Mouse (Mus musculus) erythroid progenitor cell, adult 5-6 weeks (primary cell): ENCODE results near the gene Abhd17a. TPM values are rescaled to one million over a fixed set of nuclear protein-coding genes. Genes with fewer than 3 reads are reported as not detected.
A peak's percentile ranks its signal among the peaks of the same experiment; 100 is the strongest.

Source experiments
- ATAC-seq: replicated peaks from 2 replicates; pipeline ENCODE4 v1.8.0; 2016; ENCODE audit warnings: moderate number of reproducible peaks, mild to moderate bottlenecking, moderate TSS enrichment, inconsistent platforms; ENCODE audit not compliant: poor library complexity, low FRiP score, severe bottlenecking
- total RNA-seq, 2 experiments: library from RNA; stranded (forward) in 1 of 2; stranded (reverse) in 1 of 2; fragments of 150-400 nt in 1 of 2; fragments of 186-747, 209-891 nt in 1 of 2; gene quantifications; 2 replicates each; pipeline versions ENCODE4 v1.2.3 to v1.2.4; 2015 to 2017; ENCODE audit warnings: low replicate concordance in 2 of 2

Gene Abhd17a
- total RNA-seq, 2 experiments from 2014 or later = 5.5 to 49.0 TPM

- no peak for ATAC-seq
Measured at GRCm38 (mm10) chr10:80583047-80583446, 7.1 kb downstream of the Abhd17a start.

DNA sequence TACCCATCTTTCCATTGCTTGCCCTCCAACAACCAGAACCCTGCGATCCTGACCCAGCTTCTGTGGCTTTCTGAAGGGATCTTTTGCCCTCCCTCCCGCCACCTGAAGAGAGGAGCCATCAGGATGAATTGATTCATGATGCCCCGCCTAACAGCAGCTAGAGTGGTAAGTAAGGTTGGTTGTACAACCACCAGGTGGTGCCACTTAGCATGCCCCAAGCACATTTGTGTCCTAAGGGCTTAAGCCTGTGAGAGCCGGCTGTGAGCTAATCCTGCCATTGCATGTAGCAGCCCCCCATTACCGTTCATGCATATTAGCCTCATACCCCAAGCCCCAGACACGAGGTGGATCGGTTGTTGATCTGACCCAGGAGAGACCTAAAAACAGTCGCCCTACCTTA, 11.2 kb downstream of the Abhd17a start:
- peak; percentile 64 for ATAC-seq

DNA sequence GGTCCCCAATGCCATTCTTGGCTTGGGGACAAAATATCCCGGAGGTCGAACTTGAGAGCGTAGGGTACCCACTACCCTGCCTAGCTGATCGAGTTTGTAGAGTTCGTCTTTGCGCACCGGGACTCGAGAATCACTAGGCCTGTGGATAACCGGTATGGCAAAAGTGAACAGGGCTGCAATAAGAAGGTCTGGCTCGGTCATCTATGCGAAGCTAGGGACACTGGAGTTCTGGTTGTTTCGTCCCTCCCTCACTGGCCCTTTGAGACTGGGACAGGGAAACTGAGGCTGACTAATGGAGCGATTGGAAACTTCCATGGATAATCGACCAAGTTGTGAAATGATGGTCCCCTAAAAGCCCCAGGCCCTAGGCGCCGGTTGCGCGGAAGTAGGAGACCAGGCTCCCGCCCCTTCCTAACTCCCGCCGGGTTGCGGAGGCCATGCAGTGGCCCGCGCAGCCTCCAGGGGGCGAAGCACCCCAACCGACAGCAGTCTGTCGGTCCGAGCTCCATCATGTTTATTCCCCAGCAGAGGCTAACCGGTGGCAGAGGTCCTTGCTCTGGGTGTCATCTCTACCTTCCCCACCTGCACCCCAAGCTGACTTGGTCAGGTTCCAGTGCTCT, 11.9 kb downstream of the Abhd17a start:
- ATAC-seq = peak; percentile 68

GRCm38 (mm10) chr10:80577195-80578130, 12.7 kb downstream of the Abhd17a start, which contains the start of gene Klf16:
TSS of gene Klf16 (minus strand) at chr10:80577321.
- peak; percentile 66 for ATAC-seq

GRCm38 (mm10) chr10:80576351-80577194, 13.6 kb downstream of the Abhd17a start:
- no peak for ATAC-seq

- no peak for ATAC-seq
Measured at GRCm38 (mm10) chr10:80575925-80576324, 14.2 kb downstream of the Abhd17a start.

- no peak for ATAC-seq
Measured at GRCm38 (mm10) chr10:80574896-80575295, 15.2 kb downstream of the Abhd17a start.

DNA sequence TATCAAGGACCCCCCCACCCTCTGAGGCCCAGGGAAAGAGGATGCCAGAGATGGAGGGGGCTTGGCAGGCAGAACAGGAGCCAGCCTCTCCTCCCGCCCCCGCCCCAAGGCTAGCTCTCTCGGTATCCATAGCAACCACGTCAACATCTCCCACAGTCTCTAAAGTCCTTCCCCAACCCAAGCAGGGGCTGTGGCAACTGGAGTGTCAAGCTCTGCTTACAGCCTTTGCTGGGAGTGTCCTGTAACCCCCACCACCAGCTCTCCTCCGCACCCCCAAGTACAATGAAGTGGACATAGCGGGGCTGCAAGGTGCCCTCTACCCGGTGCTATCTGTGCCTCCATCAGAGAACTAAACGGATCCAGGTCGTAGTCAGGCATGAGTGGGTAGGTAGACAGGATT, 16.2 kb downstream of the Abhd17a start:
- no peak for ATAC-seq

DNA sequence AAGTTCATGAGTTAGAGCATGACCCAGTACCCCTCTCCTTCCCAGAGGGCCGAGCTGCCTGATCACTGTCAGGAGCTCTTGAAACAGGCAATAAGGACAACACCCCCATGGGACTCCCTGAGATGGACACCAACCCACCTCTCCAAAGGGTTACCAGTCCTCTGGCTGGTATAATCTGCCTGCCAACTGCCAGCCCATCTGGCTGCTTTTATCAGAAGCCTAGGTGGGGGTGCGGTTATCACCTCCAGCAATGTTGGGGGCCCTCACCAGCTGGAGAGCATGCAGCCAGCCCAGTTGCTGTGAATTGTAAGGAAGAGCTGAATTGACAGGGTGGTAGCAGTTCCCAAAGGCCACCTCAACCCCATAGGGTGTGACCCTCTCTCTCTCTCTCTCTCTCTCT, 17.7 kb downstream of the Abhd17a start:
- peak; percentile 41 for ATAC-seq

GRCm38 (mm10) chr10:80570871-80571836, 19.0 kb downstream of the Abhd17a start:
- peak; percentile 33 for ATAC-seq

- ATAC-seq = no peak
Measured at GRCm38 (mm10) chr10:80570419-80570818, 19.7 kb downstream of the Abhd17a start.

DNA sequence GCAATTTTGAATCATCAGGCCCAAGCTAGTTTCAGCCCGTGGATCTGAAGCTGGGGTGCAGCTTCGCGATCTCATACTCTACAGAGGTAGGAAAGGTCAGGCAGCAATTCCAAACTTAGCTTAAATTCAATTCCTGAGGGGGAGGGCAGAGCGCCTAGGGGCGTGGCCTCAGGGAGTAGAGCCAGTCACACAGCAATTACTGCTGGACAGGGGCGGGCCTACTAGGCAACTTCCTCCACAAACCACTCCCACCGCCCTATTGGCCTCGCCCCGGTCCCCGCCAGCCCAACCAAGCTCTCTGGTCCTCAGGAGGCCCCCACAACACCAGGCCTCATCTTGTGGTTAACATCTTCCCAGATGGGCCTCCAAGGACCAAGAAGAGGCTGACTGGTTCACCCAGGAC, 20.5 kb downstream of the Abhd17a start:
- peak; percentile 77 for ATAC-seq

GRCm38 (mm10) chr10:80568876-80569275, 21.3 kb downstream of the Abhd17a start:
- ATAC-seq = no peak

- ATAC-seq = peak; percentile 52
Measured at GRCm38 (mm10) chr10:80566375-80567092, 23.6 kb downstream of the Abhd17a start.

GRCm38 (mm10) chr10:80561116-80561944, 28.8 kb downstream of the Abhd17a start, which contains the start of gene Rexo1:
TSS of gene Rexo1 (minus strand) at chr10:80561560.
- peak; percentile 84 for ATAC-seq

- no peak for ATAC-seq
Measured at GRCm38 (mm10) chr10:80560621-80561020, 29.5 kb downstream of the Abhd17a start.

GRCm38 (mm10) chr10:80559431-80559830, 30.7 kb downstream of the Abhd17a start:
- ATAC-seq = no peak
